Mouse (Mus musculus) embryonic fibroblast, embryonic 13.5 days (primary cell): ENCODE data around the gene Gm10643. TPM values are rescaled to one million over a fixed set of nuclear protein-coding genes. Genes with fewer than 3 reads are reported as not detected.
A peak's percentile ranks its signal among the peaks of the same experiment; 100 is the strongest.

Experiments used
- H3K27ac ChIP-seq: 2 replicates; pipeline ENCODE4 v1.5.1; 2012; ENCODE audit warnings: low read length, control low read depth, inconsistent platforms; ENCODE audit not compliant: insufficient read depth
- H3K4me1 ChIP-seq: 2 replicates; pipeline ENCODE4 v1.6.1; 2011; ENCODE audit warnings: low read length; ENCODE audit not compliant: control insufficient read depth, insufficient read depth
- H3K4me3 ChIP-seq: 2 replicates; pipeline ENCODE4 v1.5.1; 2011; ENCODE audit warnings: mild to moderate bottlenecking, control low read depth, low read length; ENCODE audit not compliant: insufficient read depth
- CTCF ChIP-seq: IDR thresholded peaks from 2 replicates; pipeline ENCODE4 v1.5.1; 2011; ENCODE audit warnings: mild to moderate bottlenecking, control low read depth, low read length, moderate library complexity, borderline replicate concordance; ENCODE audit not compliant: insufficient read depth
- POLR2A ChIP-seq: IDR thresholded peaks from 2 replicates; pipeline ENCODE4 v1.6.1; 2011; ENCODE audit warnings: low read depth, mild to moderate bottlenecking, control low read depth, low read length, moderate library complexity
- polyA plus RNA-seq: library from polyadenylated mRNA; stranded (reverse); fragments of >200 nt; gene quantifications from 2 replicates; pipeline ENCODE4 v1.2.4, GENCODE M21; 2011; ENCODE audit warnings: low read depth; ENCODE audit not compliant: missing spikeins, insufficient read length

Gm10643 gene
- polyA plus RNA-seq = 1.7 and 2.0 TPM in 2 replicates

- Histone ChIP-seq H3K4me1 (peaks cover 23% of the 10 kb centered on the region), H3K4me3 (peak within 1 kb of the TSS; percentile 56), H3K27ac (peak within 1 kb of the TSS; percentile 51)
- TF ChIP-seq POLR2A (no peak), CTCF (no peak)
Measured at GRCm38 (mm10) chr8:84065037-84065436, at the start of gene Gm10643. TSS of gene Gm10643 (minus strand) at chr8:84065137.

- Histone ChIP-seq H3K27ac (no peak overlapping the region), H3K4me1 (peaks cover 3% of the 10 kb centered on the region; the same call in 1 of the 2 replicates), H3K4me3 (no peak overlapping the region)
- TF ChIP-seq CTCF = no peak
- no peak for TF ChIP-seq POLR2A
Measured at GRCm38 (mm10) chr8:84106216-84107040, 41.5 kb upstream of the Gm10643 start.

- no peak for TF ChIP-seq CTCF
- TF ChIP-seq POLR2A = no peak
- Histone ChIP-seq H3K27ac (no peak overlapping the region), H3K4me1 (peaks cover 3% of the 10 kb centered on the region; the same call in 1 of the 2 replicates), H3K4me3 (no peak overlapping the region)
Measured at GRCm38 (mm10) chr8:84105676-84106075, 40.7 kb upstream of the Gm10643 start.

- H3K4me1 ChIP-seq = peaks cover 3% of the 10 kb centered on the region; the same call in 1 of the 2 replicates
- H3K4me3 ChIP-seq = peak within 1 kb of the TSS; percentile 79
- no peak within 1 kb of the TSS for H3K27ac ChIP-seq
- TF ChIP-seq CTCF (no peak), POLR2A (peak; percentile 91)
Measured at GRCm38 (mm10) chr8:84104697-84105609, 40.0 kb upstream of the Gm10643 start, which contains the start of gene Dcaf15. TSS of gene Dcaf15 (minus strand) at chr8:84104768.

- TF ChIP-seq CTCF = 0 out of 2 replicates have a peak, but pooled peaks have one; percentile 5
- TF ChIP-seq POLR2A = peak; percentile 60
- Histone ChIP-seq H3K4me1 (peaks cover 3% of the 10 kb centered on the region; the same call in 1 of the 2 replicates), H3K4me3 (peak overlapping the region; percentile 79), H3K27ac (no peak overlapping the region)
Measured at GRCm38 (mm10) chr8:84104221-84104620, 39.3 kb upstream of the Gm10643 start.

- H3K4me1 ChIP-seq = peaks cover 3% of the 10 kb centered on the region; the same call in 1 of the 2 replicates
- no peak overlapping the region for H3K27ac ChIP-seq
- TF ChIP-seq CTCF = no peak
- no peak for TF ChIP-seq POLR2A
Measured at GRCm38 (mm10) chr8:84103601-84104000, 38.7 kb upstream of the Gm10643 start.

GRCm38 (mm10) chr8:84101476-84102270 lies 36.7 kb upstream of the Gm10643 start:
- Histone ChIP-seq H3K27ac (no peak overlapping the region), H3K4me1 (peaks cover 3% of the 10 kb centered on the region; the same call in 1 of the 2 replicates), H3K4me3 (no peak overlapping the region)
- TF ChIP-seq CTCF = no peak
- no peak for TF ChIP-seq POLR2A

More at GRCm38 (mm10) chr8:84103601-84104000, 38.7 kb upstream of the Gm10643 start:
- H3K4me3 ChIP-seq = peak overlapping the region; percentile 79

- Histone ChIP-seq H3K4me1 (no peaks in the 10 kb centered on the region), H3K27ac (no peak overlapping the region), H3K4me3 (no peak overlapping the region)
- no peak for TF ChIP-seq CTCF
- no peak for TF ChIP-seq POLR2A
Measured at GRCm38 (mm10) chr8:84098376-84098775, 33.4 kb upstream of the Gm10643 start.
